13 mouse cellular contexts compared by ENCODE assay signal in the genomic region with DNA sequence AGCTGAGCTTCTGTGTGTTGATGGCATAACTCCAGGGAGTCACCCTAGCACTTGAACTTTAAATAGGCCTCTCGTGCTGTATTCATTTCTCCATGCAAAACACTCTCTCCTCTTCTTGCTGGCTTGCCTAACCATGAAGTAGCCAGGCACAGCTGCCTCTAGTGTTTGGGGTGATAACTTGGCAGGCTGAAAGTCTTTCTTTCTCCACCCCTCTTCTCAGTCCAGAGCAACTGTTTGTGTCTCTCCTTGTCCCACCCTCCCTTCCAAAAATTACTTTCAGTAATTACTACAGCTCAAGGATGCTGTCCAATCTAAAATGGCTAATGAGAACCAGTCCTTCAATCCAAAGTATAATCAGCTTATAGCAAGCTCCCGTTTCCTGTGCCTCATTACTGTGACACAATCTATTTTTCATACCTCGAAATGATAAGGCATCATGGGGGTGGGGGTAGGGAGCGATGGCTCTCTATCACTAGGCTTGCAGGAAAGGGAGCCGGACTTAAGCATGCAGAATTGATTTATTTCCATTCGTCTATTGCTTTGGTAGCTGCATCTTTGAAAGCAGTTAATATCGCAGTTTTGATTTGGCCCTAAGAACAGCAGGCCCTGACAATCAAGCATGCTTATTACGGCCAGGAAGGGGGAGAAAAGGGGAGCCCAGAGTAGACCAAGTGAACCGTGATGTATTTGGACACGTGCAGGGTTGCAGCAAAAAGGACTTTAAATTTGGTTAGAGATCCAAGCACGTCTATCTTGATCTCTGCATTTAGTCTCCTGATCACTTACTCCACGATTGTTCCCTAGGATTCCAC.
A peak's percentile ranks its signal among the peaks of the same experiment; 100 is the strongest.
DNase-seq lines count a peak whose midpoint lies in the region; ATAC-seq lines count a peak whose summit lies in the region.
"Had no signal": no experiment of that assay in that cellular context is flagged by ENCODE, and none has a peak within 500 bp of the region (broad histone marks: within the 10 kb centered on the region; RNA-seq: fewer than 3 reads in every experiment).

No protein-coding gene starts in this region.

- no peaks in the 10 kb centered on the region for H3K27me3 ChIP-seq in heart, embryonic 12.5 days (replicated peaks)
- H3K27me3 ChIP-seq in forebrain, embryonic 12.5 days, result no peaks in the 10 kb centered on the region
- H3K27me3 ChIP-seq in hindbrain, embryonic 14.5 days (ENCODE audit: control insufficient read depth, insufficient read depth, low read length), result no peaks in the 10 kb centered on the region
- H3K27me3 ChIP-seq in kidney, embryonic 14.5 days (ENCODE audit: control insufficient read depth, insufficient read depth, low read length), result no peaks in the 10 kb centered on the region
- H3K27me3 ChIP-seq: limb, embryonic 15.5 days; neural tube, embryonic 12.5 days had no signal

- no peak overlapping the region for H3K4me2 ChIP-seq in heart, embryonic 12.5 days
- H3K4me2 ChIP-seq in forebrain, embryonic 12.5 days, result peak overlapping the region; percentile 35
- H3K4me2 ChIP-seq in hindbrain, embryonic 14.5 days (replicated peaks), result no peak overlapping the region
- H3K4me2 ChIP-seq in kidney, embryonic 14.5 days (replicated peaks; ENCODE audit: low read depth, low read length), result no peak overlapping the region
- H3K4me2 ChIP-seq: limb, embryonic 15.5 days had no signal

- H3K36me3 ChIP-seq in heart, embryonic 12.5 days, result no peaks in the 10 kb centered on the region
- no peaks in the 10 kb centered on the region for H3K36me3 ChIP-seq in forebrain, embryonic 12.5 days (replicated peaks)
- H3K36me3 ChIP-seq in hindbrain, embryonic 14.5 days (replicated peaks; ENCODE audit: control insufficient read depth, insufficient read depth), result no peaks in the 10 kb centered on the region
- H3K36me3 ChIP-seq in kidney, embryonic 14.5 days (ENCODE audit: control insufficient read depth, insufficient read depth, low read length), result no peaks in the 10 kb centered on the region
- H3K36me3 ChIP-seq: limb, embryonic 15.5 days; neural tube, embryonic 12.5 days had no signal

- H3K9ac ChIP-seq in heart, embryonic 12.5 days, result no peak overlapping the region
- H3K9ac ChIP-seq in forebrain, embryonic 12.5 days, result no peak overlapping the region
- H3K9ac ChIP-seq in hindbrain, embryonic 14.5 days, result no peak overlapping the region
- H3K9ac ChIP-seq in kidney, embryonic 14.5 days (ENCODE audit: low read depth, low read length), result no peak overlapping the region
- H3K9ac ChIP-seq: limb, embryonic 15.5 days; neural tube, embryonic 12.5 days had no signal

- H3K9me3 ChIP-seq in heart, embryonic 12.5 days (replicated peaks), result no peaks in the 10 kb centered on the region
- no peaks in the 10 kb centered on the region for H3K9me3 ChIP-seq in forebrain, embryonic 12.5 days
- no peaks in the 10 kb centered on the region for H3K9me3 ChIP-seq in hindbrain, embryonic 14.5 days (ENCODE audit: control insufficient read depth, low read length)
- H3K9me3 ChIP-seq in kidney, embryonic 14.5 days (ENCODE audit: control insufficient read depth, low read length), result no peaks in the 10 kb centered on the region
- H3K9me3 ChIP-seq: limb, embryonic 15.5 days; neural tube, embryonic 12.5 days had no signal

- H3K4me3 ChIP-seq in heart, embryonic 12.5 days, result no peak overlapping the region
- no peak overlapping the region for H3K4me3 ChIP-seq in forebrain, embryonic 12.5 days (replicated peaks)
- no peak overlapping the region for H3K4me3 ChIP-seq in hindbrain, embryonic 14.5 days (replicated peaks; ENCODE audit: low read length)
- H3K4me3 ChIP-seq in kidney, embryonic 14.5 days (ENCODE audit: low read length), result no peak overlapping the region
- H3K4me3 ChIP-seq: limb, embryonic 15.5 days; neural tube, embryonic 12.5 days had no signal

- ATAC-seq in heart, embryonic 12.5 days (ENCODE audit: insufficient number of reproducible peaks, low FRiP score), result no peak
- peak; percentile 57 for ATAC-seq in forebrain, embryonic 12.5 days (ENCODE audit: low FRiP score)
- no peak for ATAC-seq in hindbrain, embryonic 14.5 days (ENCODE audit: low FRiP score)
- no peak for ATAC-seq in kidney, embryonic 14.5 days (ENCODE audit: low FRiP score, low TSS enrichment)
- ATAC-seq: Patski had no signal

- peaks cover 26% of the 10 kb centered on the region for H3K4me1 ChIP-seq in heart, embryonic 12.5 days (replicated peaks)
- peaks cover 29% of the 10 kb centered on the region for H3K4me1 ChIP-seq in forebrain, embryonic 12.5 days
- H3K4me1 ChIP-seq in hindbrain, embryonic 14.5 days (replicated peaks; ENCODE audit: control insufficient read depth, insufficient read depth, low read length), result peaks cover 27% of the 10 kb centered on the region
- H3K4me1 ChIP-seq in kidney, embryonic 14.5 days (ENCODE audit: control insufficient read depth, insufficient read depth, low read length), result no peaks in the 10 kb centered on the region

- H3K27ac ChIP-seq in heart, embryonic 12.5 days (ENCODE audit: poor library complexity, severe bottlenecking), result no peak overlapping the region
- H3K27ac ChIP-seq in forebrain, embryonic 12.5 days, result peak overlapping the region; percentile 86
- H3K27ac ChIP-seq in hindbrain, embryonic 14.5 days, result peak overlapping the region; percentile 34
- H3K27ac ChIP-seq in kidney, embryonic 14.5 days (ENCODE audit: low read depth, low read length), result no peak overlapping the region
- H3K27ac ChIP-seq: limb, embryonic 15.5 days; neural tube, embryonic 12.5 days had no signal

- peak; percentile 73 for DNase-seq in heart, adult 11 months
- peak; percentile 13 for DNase-seq in MN1 (ENCODE audit: low spot score)
- no peak for DNase-seq in hindbrain, embryonic 14.5 days (ENCODE audit: low spot score)
- no peak for DNase-seq in right cerebral cortex, postnatal 14 days
- no peak for DNase-seq in kidney, adult 9 months
- DNase-seq: kidney, adult 11 months; right cerebral cortex, postnatal 25 days had no signal

- 49% methylated on average over 12 of the region's 12 CpGs for WGBS in heart, embryonic 12.5 days
- 13% methylated on average over 12 of the region's 12 CpGs for WGBS in forebrain, embryonic 12.5 days
- WGBS in hindbrain, embryonic 14.5 days, result 24% methylated on average over 12 of the region's 12 CpGs
- 44% methylated on average over 12 of the region's 12 CpGs for WGBS in kidney, embryonic 14.5 days

Comparison
In these comparisons a context has a peak if more than half of its experiments do, and no peak if none do; other contexts are left out.
1. DNase-seq: peak in heart, adult 11 months (single experiment) and MN1 (single experiment); none in hindbrain, embryonic 14.5 days (single experiment), right cerebral cortex, postnatal 14 days (single experiment) and kidney, adult 9 months (single experiment).
2. H3K27ac ChIP-seq: peak in forebrain, embryonic 12.5 days (single experiment) and hindbrain, embryonic 14.5 days (single experiment); none in heart, embryonic 12.5 days (single experiment) and kidney, embryonic 14.5 days (single experiment).